Mouse (Mus musculus) myocyte (in vitro differentiated cells): ENCODE results near the gene Scfd2.

Experiments used
- MAX ChIP-seq: IDR thresholded peaks from one replicate; pipeline ENCODE4 v1.6.1; 2011; ENCODE audit warnings: low read depth, mild to moderate bottlenecking, control low read depth
- MYOD1 ChIP-seq, 3 experiments: IDR thresholded peaks; one replicate each; pipeline ENCODE4 v1.6.1; 2011; ENCODE audit warnings: control low read depth in 2 of 3, low read depth in 2 of 3, mild to moderate bottlenecking in 2 of 3, moderate library complexity in 1 of 3; ENCODE audit not compliant: insufficient read length in 2 of 3, control insufficient read depth in 1 of 3
- POLR2A ChIP-seq: IDR thresholded peaks from one replicate; pipeline ENCODE4 v1.6.1; 2011; ENCODE audit warnings: low read depth, mild to moderate bottlenecking, control low read depth, moderate library complexity; ENCODE audit not compliant: insufficient read length
- POLR2AphosphoS2 ChIP-seq: IDR thresholded peaks from one replicate; pipeline ENCODE4 v1.6.1; 2011; ENCODE audit warnings: low read depth, control low read depth; ENCODE audit not compliant: insufficient read length
- REST ChIP-seq: IDR thresholded peaks from one replicate; pipeline ENCODE4 v1.6.1; 2011; ENCODE audit warnings: mild to moderate bottlenecking, control low read depth, moderate library complexity; ENCODE audit not compliant: insufficient read depth, insufficient read length
- TCF12 ChIP-seq: IDR thresholded peaks from one replicate; pipeline ENCODE4 v1.6.1; 2011; ENCODE audit warnings: mild to moderate bottlenecking, control low read depth; ENCODE audit not compliant: poor library complexity, insufficient read depth, severe bottlenecking
- TCF3 ChIP-seq: IDR thresholded peaks from one replicate; pipeline ENCODE4 v1.6.1; 2011; ENCODE audit warnings: low read depth, control low read depth; ENCODE audit not compliant: insufficient read length
- USF1 ChIP-seq: IDR thresholded peaks from one replicate; pipeline ENCODE4 v1.6.1; 2011; ENCODE audit warnings: low read depth, mild to moderate bottlenecking, control low read depth, moderate library complexity

DNA sequence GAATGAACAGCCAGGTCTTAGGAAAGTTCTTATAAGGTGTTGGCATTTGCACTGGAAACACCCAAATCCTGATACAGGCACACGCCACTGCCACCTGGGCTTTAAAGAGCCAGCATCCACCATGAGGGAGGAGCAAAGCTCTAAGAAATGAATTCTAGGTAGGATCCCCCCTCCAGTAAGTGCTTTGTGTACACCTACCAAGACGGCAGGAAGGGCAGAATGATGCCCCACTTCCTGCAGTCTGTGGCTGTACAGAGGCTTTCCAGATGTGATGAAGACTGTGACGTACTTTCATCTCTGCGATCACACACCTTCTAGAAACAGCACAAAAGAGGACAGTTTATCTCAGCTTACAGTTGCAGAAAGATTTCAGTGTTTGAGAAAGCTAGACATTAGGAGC, 128.9 kb downstream of the Scfd2 start:
- TF ChIP-seq TCF3 (no peak), POLR2A (no peak), POLR2AphosphoS2 (no peak), MYOD1 (IDR thresholded peaks at IDR 0.05; ENCODE audit: control insufficient read depth in 1 of 3, insufficient read length in 2 of 3, low read depth in 2 of 3) (no peak), MAX (no peak), USF1 (no peak), TCF12 (no peak), REST (no peak)
